Comparison of ENCODE assay signal across 9 mouse cellular contexts in genomic region chr2:180115279-180115678, GRCm38 (mm10). TPM values are rescaled to one million over a fixed set of nuclear protein-coding genes. Genes with fewer than 3 reads are reported as not detected.
A peak's percentile ranks its signal among the peaks of the same experiment; 100 is the strongest.
DNase-seq lines count a peak whose midpoint lies in the region; ATAC-seq and TF ChIP-seq lines count a peak whose summit lies in the region.
"Had no signal": no experiment of that assay in that cellular context is flagged by ENCODE, and none has a peak within 500 bp of the region (broad histone marks: within the 10 kb centered on the region; RNA-seq: fewer than 3 reads in every experiment).

No protein-coding gene starts in this region.

- H3K27ac ChIP-seq in kidney, postnatal 0 days = no peak overlapping the region

- POLR2A ChIA-PET in Patski (lab: Charles Lee) = interaction anchor here (0.6 to 1.5 kb wide), 5 partner anchors 11 to 137 kb away, joined by 3 to 6 read pairs (median 4); partner anchors contain the start of genes Hrh3 and Mtg2

- H3K9ac ChIP-seq in kidney, postnatal 0 days (ENCODE audit: low read depth, low read length) = no peak overlapping the region

- peak; percentile 91 for DNase-seq in heart, adult 11 months
- no peak for DNase-seq in heart, postnatal 25 days (ENCODE audit: low spot score)
- peak; percentile 92 for DNase-seq in Patski (ENCODE audit: low read depth, low spot score)
- peak; percentile 91 for DNase-seq in fibroblast of lung, adult 2 months (ENCODE audit: low read depth)
- peak; percentile 57 for DNase-seq in kidney, postnatal 0 days (ENCODE audit: low spot score)
- peak; percentile 50 for DNase-seq in right cerebral cortex, postnatal 4 days
- no peak for DNase-seq in thymus, postnatal 0 days (ENCODE audit: low spot score)
- DNase-seq in spleen, adult 18-20 months = no peak

- H3K27me3 ChIP-seq in Patski = no peaks in the 10 kb centered on the region
- H3K27me3 ChIP-seq in kidney, postnatal 0 days (ENCODE audit: insufficient read depth, low read length) = no peaks in the 10 kb centered on the region

- CTCF ChIA-PET in Patski (lab: Charles Lee) = interaction anchor here (0.7 to 1.4 kb wide), 4 partner anchors 11 to 25 kb away, joined by 3 read pairs; partner anchors contain the start of gene Hrh3

- no peaks in the 10 kb centered on the region for H3K9me3 ChIP-seq in kidney, postnatal 0 days (replicated peaks; ENCODE audit: low read length)

- in situ Hi-C loops in Patski (cut with MboI; ENCODE audit: low pct_unique_long_range_greater_than_20kb) = no loop called here

- ATAC-seq in Patski = peak; percentile 42
- no peak for ATAC-seq in kidney, postnatal 0 days (replicated peaks; ENCODE audit: low FRiP score, low read depth)

- intact Hi-C loops in heart, postnatal 25 days (cut with DNase I) = loop anchor here (5.0 kb wide), 1 partner anchor 137 kb away; no protein-coding TSS in a partner anchor

- no peak overlapping the region for H3K4me3 ChIP-seq in kidney, postnatal 0 days (replicated peaks; ENCODE audit: low read depth, low read length)

- H3K4me2 ChIP-seq in kidney, postnatal 0 days (ENCODE audit: low read length) = no peak overlapping the region

- H3K4me1 ChIP-seq in kidney, postnatal 0 days (replicated peaks; ENCODE audit: insufficient read depth, low read length) = peaks cover 20% of the 10 kb centered on the region

- no peak for TF ChIP-seq CTCF in Patski (IDR thresholded peaks at IDR 0.05)
- TF ChIP-seq CTCF in kidney, postnatal 0 days (IDR thresholded peaks at IDR 0.05; ENCODE audit: low read depth) = no peak

- no peaks in the 10 kb centered on the region for H3K36me3 ChIP-seq in kidney, postnatal 0 days (ENCODE audit: insufficient read depth, low read length)

- 8% methylated on average over 6 of the region's 6 CpGs for WGBS in kidney, postnatal 0 days

RNA-seq across cellular contexts. Expression of gene Osbpl2, which starts 3.8 kb away (rescaled TPM):
- 10 to 100 TPM; 32.3 to 36.4 TPM for total RNA-seq in heart, postnatal 25 days (2021)
- 41.0 TPM for polyA plus RNA-seq in Patski (2021)
- 33.4 and 34.7 TPM in 2 replicates for polyA plus RNA-seq in kidney, postnatal 0 days (2015; fragmentation: Nextera tagmentation; extraction: Ambion mirVana)
- polyA plus RNA-seq in thymus, postnatal 0 days (2015; fragmentation: Nextera tagmentation; extraction: Ambion mirVana) = 26.5 and 27.3 TPM in 2 replicates

RNA-seq across cellular contexts. Expression of gene Hrh3, which starts 11.0 kb away (rescaled TPM):
- total RNA-seq in heart, postnatal 25 days (2021) = not detected
- 0.08 TPM for polyA plus RNA-seq in Patski (2021)
- not detected in 2 replicates for polyA plus RNA-seq in kidney, postnatal 0 days (2015; fragmentation: Nextera tagmentation; extraction: Ambion mirVana)
- 0.46 and 0.49 TPM in 2 replicates for polyA plus RNA-seq in thymus, postnatal 0 days (2015; fragmentation: Nextera tagmentation; extraction: Ambion mirVana)
- total RNA-seq: MEL had no signal

RNA-seq across cellular contexts. Expression of gene Mtg2, which starts 44.9 kb away (rescaled TPM):
- 10 to 100 TPM; 23.0 to 27.4 TPM for total RNA-seq in heart, postnatal 25 days (2021)
- polyA plus RNA-seq in Patski (2021) = 22.4 TPM
- 18.6 and 19.3 TPM in 2 replicates for polyA plus RNA-seq in kidney, postnatal 0 days (2015; fragmentation: Nextera tagmentation; extraction: Ambion mirVana)
- 25.6 and 25.9 TPM in 2 replicates for polyA plus RNA-seq in thymus, postnatal 0 days (2015; fragmentation: Nextera tagmentation; extraction: Ambion mirVana)

RNA-seq across cellular contexts. Expression of gene Adrm1, which starts 56.0 kb away (rescaled TPM):
- total RNA-seq in heart, postnatal 25 days (2021) = 10 to 100 TPM; 73.1 to 83.5 TPM
- polyA plus RNA-seq in Patski (2021) = 163 TPM
- 170 and 185 TPM in 2 replicates for polyA plus RNA-seq in kidney, postnatal 0 days (2015; fragmentation: Nextera tagmentation; extraction: Ambion mirVana)
- polyA plus RNA-seq in thymus, postnatal 0 days (2015; fragmentation: Nextera tagmentation; extraction: Ambion mirVana) = 195 TPM in 2 replicates

Comparison
In these comparisons a context has a peak if more than half of its experiments do, and no peak if none do; other contexts are left out.
1. DNase-seq: peak in heart, adult 11 months (single experiment), Patski (single experiment), fibroblast of lung, adult 2 months (single experiment), kidney, postnatal 0 days (single experiment) and right cerebral cortex, postnatal 4 days (single experiment); none in heart, postnatal 25 days (single experiment), thymus, postnatal 0 days (single experiment) and spleen, adult 18-20 months (0 of 2).